Mouse (Mus musculus): ENCODE measurements around the gene Gtf3c2.

- TF ChIP-seq CTCF (IDR thresholded peaks at IDR 0.05; ENCODE audit: insufficient read depth, low read depth, low read length) (no peak), POLR2A (IDR thresholded peaks at IDR 0.05; ENCODE audit: insufficient read depth, low read depth, low read length) (no peak)
Observed at GRCm38 (mm10) chr5:31202933-31203332, 23.0 kb upstream of the Gtf3c2 start.

Measured in olfactory bulb, adult 2 months (tissue).